Mouse (Mus musculus) brain, embryonic 18.5 days (tissue): ENCODE measurements around the gene Gm43518.

Source experiments
- DNase-seq: peaks from one replicate; pipeline ENCODE4 v3.0.0-alpha.2; 2012; ENCODE audit warnings: low read depth, low spot score

Gm43518 gene

GRCm38 (mm10) chr5:123933957-123934591, 6.9 kb downstream of the Gm43518 start:
- DNase-seq = no peak

GRCm38 (mm10) chr5:123935931-123936330, 8.7 kb downstream of the Gm43518 start:
- DNase-seq = no peak

GRCm38 (mm10) chr5:123938479-123938878, 11.3 kb downstream of the Gm43518 start:
- no peak for DNase-seq

- no peak for DNase-seq
Measured at GRCm38 (mm10) chr5:123946546-123946945, 19.3 kb downstream of the Gm43518 start.

- DNase-seq = no peak
Measured at GRCm38 (mm10) chr5:123947041-123947761, 20.0 kb downstream of the Gm43518 start.

GRCm38 (mm10) chr5:123952365-123953045, 25.3 kb downstream of the Gm43518 start:
- DNase-seq = no peak

GRCm38 (mm10) chr5:123957213-123957612, 30.0 kb downstream of the Gm43518 start:
- DNase-seq = no peak

- no peak for DNase-seq
Measured at GRCm38 (mm10) chr5:123959018-123959417, 31.8 kb downstream of the Gm43518 start.

GRCm38 (mm10) chr5:123960129-123960528, 32.9 kb downstream of the Gm43518 start:
- no peak for DNase-seq

GRCm38 (mm10) chr5:123961046-123961445, 33.8 kb downstream of the Gm43518 start:
- DNase-seq = no peak

GRCm38 (mm10) chr5:123964208-123964607, 37.0 kb downstream of the Gm43518 start:
- DNase-seq = no peak

- DNase-seq = no peak
Measured at GRCm38 (mm10) chr5:123966759-123967158, 39.5 kb downstream of the Gm43518 start.

GRCm38 (mm10) chr5:123968468-123968867, 41.2 kb downstream of the Gm43518 start:
- DNase-seq = no peak

GRCm38 (mm10) chr5:123969216-123969615, 42.0 kb downstream of the Gm43518 start:
- DNase-seq = no peak

GRCm38 (mm10) chr5:123970576-123970975, 43.4 kb downstream of the Gm43518 start:
- no peak for DNase-seq

- DNase-seq = no peak
Measured at GRCm38 (mm10) chr5:123972453-123972852, 45.2 kb downstream of the Gm43518 start.

- no peak for DNase-seq
Measured at GRCm38 (mm10) chr5:123973299-123974178, 46.3 kb downstream of the Gm43518 start, which contains the start of gene Hip1r. Gene Hip1r, plus strand, starts transcription at chr5:123973628.

- DNase-seq = no peak
Measured at GRCm38 (mm10) chr5:123974179-123974485, 46.9 kb downstream of the Gm43518 start.

GRCm38 (mm10) chr5:123974616-123975111, 47.4 kb downstream of the Gm43518 start:
- no peak for DNase-seq

- no peak for DNase-seq
Measured at GRCm38 (mm10) chr5:123975668-123976180, 48.5 kb downstream of the Gm43518 start.

- no peak for DNase-seq
Measured at GRCm38 (mm10) chr5:123977231-123977630, 50.0 kb downstream of the Gm43518 start.
